Mouse (Mus musculus) monocyte, adult 2 months (primary cell): ENCODE data around the gene Pkm.

Experiments used
- DNase-seq, 2 experiments: peaks; one replicate each; pipeline ENCODE4 v3.0.0; 2022; ENCODE audit warnings: low spot score in 2 of 2, low read depth in 1 of 2

Pkm gene

DNA sequence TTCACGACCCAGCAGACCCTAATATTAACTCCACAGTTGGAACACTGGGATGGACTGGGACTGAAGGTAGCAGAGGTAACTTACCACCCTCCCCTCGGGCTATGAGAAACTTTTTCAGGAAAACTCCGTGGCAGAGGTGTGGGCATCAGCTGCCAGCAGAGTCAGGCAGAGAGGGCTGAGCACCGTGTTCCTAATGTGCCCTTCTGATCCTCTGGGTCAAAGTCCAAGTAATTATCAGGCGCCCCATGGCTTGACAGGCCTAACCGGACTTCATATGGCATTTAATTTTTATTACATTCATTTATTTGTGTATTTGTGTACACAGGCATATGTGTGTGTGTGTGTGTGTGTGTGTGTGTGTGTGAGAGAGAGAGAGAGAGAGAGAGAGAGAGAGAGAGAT, 46.9 kb downstream of the Pkm start:
- no peak for DNase-seq

DNA sequence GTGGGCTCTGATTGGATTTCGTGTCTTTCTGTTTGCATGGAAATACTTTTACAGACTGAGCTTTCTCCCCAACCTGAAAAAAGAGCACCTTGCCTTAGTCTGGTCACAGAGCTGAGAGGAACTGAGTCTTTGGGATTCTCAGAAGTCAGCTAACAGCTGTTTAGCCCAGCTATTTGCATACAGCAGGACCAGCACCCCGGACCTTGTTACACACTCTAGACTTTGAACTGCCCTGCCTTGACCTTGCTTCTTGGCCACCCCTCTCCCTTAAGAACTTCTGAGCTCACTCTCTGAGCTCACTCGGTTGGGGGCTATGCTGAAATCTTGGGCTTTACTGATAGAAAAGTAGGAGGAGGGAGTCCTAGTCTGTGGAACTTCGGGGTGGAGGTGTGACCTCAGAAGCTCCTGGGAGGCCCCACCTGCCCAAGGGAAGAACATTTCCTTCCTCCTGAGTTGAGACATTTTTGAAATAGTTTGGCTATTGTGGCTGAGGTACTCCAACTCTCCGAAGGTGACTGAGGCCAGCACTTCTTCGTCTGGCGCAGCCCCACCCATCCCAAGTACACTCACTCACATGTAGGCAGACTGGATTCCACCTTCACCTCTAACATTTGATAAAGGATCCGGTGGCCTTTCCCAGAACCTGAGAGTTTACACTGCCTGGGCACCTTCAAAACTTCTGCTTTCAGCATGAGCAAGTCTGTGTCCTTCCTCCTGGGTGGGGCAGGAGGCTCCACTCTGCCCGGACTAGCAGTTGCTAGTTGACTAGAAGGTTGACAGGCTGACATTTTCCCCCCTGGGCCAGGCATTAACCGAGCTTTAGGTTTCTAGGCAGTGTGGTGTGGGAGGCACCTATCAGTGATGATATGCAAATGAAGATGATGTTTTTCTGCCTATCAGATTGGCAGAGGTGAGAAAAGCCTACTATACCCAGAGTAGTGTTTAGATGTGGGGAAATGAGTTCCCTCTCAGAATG, 51.0 kb downstream of the Pkm start:
- DNase-seq, result no peak

DNA sequence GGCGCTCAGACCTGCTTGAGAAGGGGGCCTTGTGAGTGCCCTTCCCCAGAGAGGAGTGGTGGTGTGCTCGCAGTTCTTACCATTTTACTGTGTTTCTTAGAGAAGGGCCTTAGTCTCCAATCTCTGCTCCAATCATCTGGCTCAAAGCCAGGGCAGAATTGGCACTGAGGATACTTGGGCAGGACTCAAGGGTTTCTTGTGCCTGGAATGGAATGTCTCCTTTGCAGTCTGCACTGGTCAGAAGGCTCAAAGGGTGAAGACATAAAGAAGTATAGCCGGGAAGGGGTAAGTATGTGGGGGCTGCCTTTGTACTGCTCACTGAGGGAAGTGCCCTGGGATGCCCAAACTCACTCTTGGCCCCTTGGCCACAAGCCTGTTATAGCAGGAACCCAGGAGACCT, 53.1 kb downstream of the Pkm start:
- no peak for DNase-seq

DNA sequence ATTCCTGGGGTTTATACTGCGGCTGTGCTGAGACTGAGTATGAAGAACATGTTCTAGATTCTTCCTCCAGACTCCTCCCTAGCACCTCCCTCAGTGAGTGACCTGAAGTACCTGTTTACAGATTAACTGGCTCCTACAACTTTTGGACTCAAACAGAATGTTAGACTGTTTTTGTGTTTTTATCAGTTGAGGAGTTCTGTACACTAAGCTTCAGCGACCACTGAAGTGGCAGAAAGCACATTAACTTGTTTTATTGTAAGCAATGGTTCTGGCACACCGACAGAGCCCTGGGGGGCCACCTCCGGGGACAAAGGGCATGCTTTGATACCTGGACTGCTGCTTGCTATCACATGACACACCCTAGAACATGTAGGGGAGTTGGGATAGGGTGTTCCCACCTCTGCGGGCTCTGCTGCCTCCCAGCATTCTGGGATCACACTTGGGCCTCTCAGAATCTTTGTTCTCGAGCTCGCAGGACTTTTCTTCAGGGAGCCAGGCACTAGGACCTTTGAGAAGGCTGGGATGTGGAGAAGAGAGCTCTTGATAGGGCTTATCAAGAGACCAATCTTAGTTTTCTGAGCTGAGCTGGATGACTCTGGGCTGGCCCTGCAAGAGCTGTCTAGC, 60.2 kb downstream of the Pkm start:
- no peak for DNase-seq

DNA sequence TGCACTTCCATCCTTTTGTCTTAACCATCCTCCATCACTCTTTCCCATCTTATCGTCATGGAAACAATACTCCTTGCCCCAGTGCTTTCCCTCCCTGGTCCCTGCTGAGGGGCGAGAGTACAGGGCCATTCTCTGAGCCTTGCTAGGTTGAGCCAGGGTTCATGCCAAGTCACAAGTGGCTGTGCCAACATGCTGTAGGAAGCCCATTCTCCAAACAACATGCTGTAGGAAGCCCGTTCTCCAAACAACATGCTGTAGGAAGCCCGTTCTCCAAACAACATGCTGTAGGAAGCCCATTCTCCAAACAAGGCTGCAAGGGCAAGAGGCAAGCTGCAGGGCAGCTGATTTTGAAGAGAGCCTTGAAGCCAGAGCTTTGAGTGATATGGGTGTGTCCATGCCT, 62.1 kb downstream of the Pkm start:
- DNase-seq, result no peak

DNA sequence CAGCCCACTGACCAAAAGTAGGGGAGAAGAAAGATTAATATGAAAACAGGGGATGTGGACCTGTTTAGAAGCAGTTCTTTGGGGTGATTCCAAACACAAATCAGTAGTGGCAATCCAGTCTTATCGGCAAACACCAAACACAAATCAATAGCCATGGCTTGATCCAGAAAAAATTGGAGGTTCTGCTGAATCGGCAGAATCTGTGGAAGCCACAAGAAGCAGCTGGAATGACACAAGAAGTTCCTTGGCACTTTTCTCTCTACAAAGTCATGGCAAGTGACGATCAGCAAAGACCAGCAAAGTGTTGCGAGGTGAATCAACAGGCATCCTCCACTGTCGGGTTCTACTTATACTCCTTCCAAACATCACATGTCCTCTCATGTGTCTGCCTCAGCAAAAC, 65.0 kb downstream of the Pkm start:
- no peak for DNase-seq

DNA sequence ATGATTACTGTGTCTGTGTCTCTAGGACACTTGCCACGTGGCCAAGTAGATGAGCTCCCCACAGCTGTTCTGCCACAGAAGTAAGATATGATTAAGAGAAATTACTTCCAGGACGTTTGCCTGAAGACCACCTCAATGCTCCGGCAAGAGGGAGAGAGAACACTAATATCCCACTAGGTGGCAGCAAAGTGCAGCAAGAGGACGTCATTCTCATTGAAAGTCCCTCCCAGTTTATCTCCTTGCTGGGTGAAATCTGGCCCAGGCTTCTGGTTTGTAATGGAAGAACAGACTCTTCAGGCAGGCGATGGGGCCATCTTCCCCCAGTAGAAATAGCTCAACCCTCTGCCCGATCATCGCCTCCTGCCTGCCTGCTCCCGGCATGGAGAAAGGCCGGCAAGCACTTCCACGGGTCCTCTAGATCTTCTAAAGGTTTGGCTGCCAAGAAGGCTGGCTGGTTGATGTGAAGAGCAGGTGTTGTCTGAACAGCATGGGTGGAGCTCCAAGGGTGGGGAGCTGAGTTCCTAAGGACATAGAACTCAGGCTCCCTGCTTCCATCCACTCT, 67.0 kb downstream of the Pkm start:
- peak in 1 of 2 experiments; percentile 29 for DNase-seq

DNA sequence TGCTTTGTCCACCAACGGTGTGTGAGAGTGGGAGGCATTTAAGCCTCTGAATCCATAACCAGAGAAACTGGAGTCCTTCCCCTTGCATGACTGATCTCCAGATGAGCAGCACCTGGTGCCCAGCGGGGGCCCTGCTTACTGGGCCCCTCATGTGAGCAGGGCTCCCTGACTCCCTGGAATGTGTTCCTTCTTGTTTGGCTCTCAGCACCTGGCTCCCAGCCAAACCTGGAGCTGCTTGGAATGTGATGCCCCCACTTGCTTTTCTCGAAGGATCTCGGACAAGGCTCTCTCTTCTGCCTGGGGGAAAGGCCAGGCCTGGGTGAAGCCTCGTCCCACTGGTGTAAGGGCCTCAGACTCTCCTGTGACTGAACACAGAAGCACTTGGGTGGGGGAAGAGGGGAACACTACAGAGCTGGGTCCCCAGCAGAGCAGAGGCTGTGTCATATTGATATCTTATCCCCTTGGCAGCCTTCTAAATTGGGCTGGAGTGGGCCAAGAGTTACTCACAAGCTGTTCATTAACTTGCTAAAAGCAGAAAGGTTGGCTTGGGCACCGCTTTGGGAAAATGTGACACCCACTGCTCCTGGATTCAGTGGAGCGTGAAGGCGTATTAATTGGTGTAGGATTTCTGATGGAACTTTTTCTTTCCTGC, 67.7 kb downstream of the Pkm start:
- no peak for DNase-seq

DNA sequence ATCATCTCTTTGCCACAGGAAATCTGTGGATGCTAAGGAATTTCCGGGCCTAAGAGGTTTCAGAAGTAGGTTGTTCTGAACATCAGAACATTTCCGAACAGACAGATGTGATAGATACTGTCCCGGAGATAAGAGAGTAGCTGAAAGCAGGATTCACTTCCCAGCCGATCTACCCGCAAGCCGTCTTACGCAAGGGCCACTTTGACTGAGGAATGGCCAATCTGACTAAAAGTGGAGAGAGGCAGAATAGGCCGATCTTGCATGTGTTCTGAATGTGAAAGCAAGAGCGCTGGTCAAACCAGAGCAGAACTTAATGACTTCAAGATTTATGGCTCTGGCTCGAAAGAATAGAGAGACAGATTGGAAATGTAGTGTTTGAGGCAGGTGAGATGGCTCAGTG, 69.3 kb downstream of the Pkm start:
- no peak for DNase-seq

DNA sequence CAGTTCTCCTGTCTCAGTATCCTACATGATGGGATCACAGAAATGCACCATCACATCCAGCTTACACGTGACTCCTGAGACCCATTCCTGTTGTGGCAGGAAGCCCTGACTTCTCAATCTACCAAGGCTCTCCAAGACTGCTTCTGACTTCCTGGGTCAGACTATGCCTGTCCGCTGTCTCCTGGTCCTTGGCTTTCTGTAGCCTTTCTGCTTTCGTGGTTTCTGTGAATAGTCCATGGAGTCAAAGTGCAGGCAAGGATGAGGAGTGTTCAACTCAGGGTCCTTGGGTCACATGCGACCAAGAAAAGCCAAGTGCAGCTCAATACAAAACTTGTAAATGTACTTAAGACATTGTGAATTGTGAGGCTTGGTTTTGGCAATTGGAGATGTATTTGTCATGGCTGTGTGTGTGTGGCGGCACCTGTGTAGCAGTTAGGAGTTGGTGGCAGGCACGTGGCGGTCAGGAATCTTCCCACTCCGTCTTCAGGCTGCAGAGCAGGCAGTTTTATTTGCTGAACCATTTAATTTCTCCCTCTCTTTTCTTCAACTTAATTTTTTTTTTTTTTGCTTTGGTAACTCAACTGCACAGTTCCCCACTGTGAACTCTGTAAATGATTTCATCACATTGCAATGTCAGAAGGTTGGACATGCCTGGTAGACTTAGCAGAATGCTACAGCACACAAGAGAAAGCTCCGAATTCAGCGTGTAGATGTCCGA, 71.6 kb downstream of the Pkm start:
- no peak for DNase-seq
